Mouse (Mus musculus) embryonic facial prominence, embryonic 10.5 days (tissue): ENCODE measurements around the gene Schip1. TPM values are rescaled to one million over a fixed set of nuclear protein-coding genes. Genes with fewer than 3 reads are reported as not detected.
A peak's percentile ranks its signal among the peaks of the same experiment; 100 is the strongest.

ENCODE experiments used
- DNase-seq: peaks from one replicate; pipeline ENCODE4 v3.0.0-alpha.2; 2017; ENCODE audit warnings: low spot score
- H3K27ac ChIP-seq: fragments of 300-500 bp; sonication (generic); replicated peaks from 2 replicates; pipeline ENCODE4 v1.5.1; 2016; ENCODE audit warnings: mild to moderate bottlenecking
- H3K27me3 ChIP-seq: fragments of 300-500 bp; sonication (generic); replicated peaks from 2 replicates; pipeline ENCODE4 v1.6.1; 2016; ENCODE audit warnings: low read depth, mild to moderate bottlenecking; ENCODE audit not compliant: poor library complexity, severe bottlenecking
- H3K36me3 ChIP-seq: fragments of 300-500 bp; sonication (generic); replicated peaks from 2 replicates; pipeline ENCODE4 v1.6.1; 2016; ENCODE audit warnings: mild to moderate bottlenecking, moderate library complexity
- H3K4me1 ChIP-seq: fragments of 300-500 bp; sonication (generic); 2 replicates; pipeline ENCODE4 v1.6.1; 2016
- H3K4me3 ChIP-seq: fragments of 300-500 bp; sonication (generic); 2 replicates; pipeline ENCODE4 v1.5.1; 2016; ENCODE audit warnings: mild to moderate bottlenecking, moderate library complexity
- H3K9me3 ChIP-seq: fragments of 300-500 bp; sonication (generic); 2 replicates; pipeline ENCODE4 v1.6.1; 2016; ENCODE audit warnings: mild to moderate bottlenecking
- WGBS: fragments of 180-500 bp; shearing (Covaris S2); methylation state at CpG from one replicate; pipeline ENCODE4 v1.1.7; 2016; 5-methylcytosine and 5-hydroxymethylcytosine counted together
- polyA plus RNA-seq: library from polyadenylated mRNA; unstranded; fragments of >200 nt; fragmentation: Nextera tagmentation; extraction: Ambion mirVana; gene quantifications from 2 replicates; pipeline ENCODE4 v1.2.1, GENCODE M21; 2016

Gene Schip1
- polyA plus RNA-seq, 1 experiment from 2014 or later = 39.4 TPM

GRCm38 (mm10) chr3:68250589-68250988 lies 186.0 kb downstream of the Schip1 start:
- Histone ChIP-seq H3K9me3 (no peaks in the 10 kb centered on the region), H3K4me1 (no peaks in the 10 kb centered on the region), H3K4me3 (no peak overlapping the region), H3K27ac (no peak overlapping the region), H3K27me3 (no peaks in the 10 kb centered on the region), H3K36me3 (no peaks in the 10 kb centered on the region)
- WGBS = 79% methylated on average over 2 of the region's 2 CpGs
- no peak for DNase-seq

GRCm38 (mm10) chr3:68252335-68252734 lies 187.7 kb downstream of the Schip1 start:
- H3K9me3 ChIP-seq = no peaks in the 10 kb centered on the region
- H3K4me3 ChIP-seq = no peak overlapping the region
- H3K4me1 ChIP-seq = no peaks in the 10 kb centered on the region
- H3K27me3 ChIP-seq = no peaks in the 10 kb centered on the region
- 67% methylated on average over 1 of the region's 1 CpGs for WGBS
- DNase-seq = no peak
- no peak overlapping the region for H3K27ac ChIP-seq
- no peaks in the 10 kb centered on the region for H3K36me3 ChIP-seq

GRCm38 (mm10) chr3:68262304-68262703 lies 197.7 kb downstream of the Schip1 start:
- Histone ChIP-seq H3K4me3 (no peak overlapping the region), H3K4me1 (no peaks in the 10 kb centered on the region), H3K36me3 (no peaks in the 10 kb centered on the region), H3K27me3 (no peaks in the 10 kb centered on the region), H3K27ac (no peak overlapping the region), H3K9me3 (no peaks in the 10 kb centered on the region)
- DNase-seq = no peak
- WGBS = 82% methylated on average over 6 of the region's 6 CpGs

- H3K27ac ChIP-seq = no peak overlapping the region
- 88% methylated on average over 4 of the region's 4 CpGs for WGBS
These were observed 203.3 kb downstream of the Schip1 start for GRCm38 (mm10) chr3:68267905-68268304.

GRCm38 (mm10) chr3:68269251-68269650 lies 204.6 kb downstream of the Schip1 start:
- Histone ChIP-seq H3K9me3 (no peaks in the 10 kb centered on the region), H3K4me1 (no peaks in the 10 kb centered on the region), H3K27ac (no peak overlapping the region), H3K36me3 (no peaks in the 10 kb centered on the region), H3K4me3 (no peak overlapping the region), H3K27me3 (no peaks in the 10 kb centered on the region)
- peak; percentile 10 for DNase-seq
- 73% methylated on average over 4 of the region's 4 CpGs for WGBS

More at GRCm38 (mm10) chr3:68267905-68268304, 203.3 kb downstream of the Schip1 start:
- Histone ChIP-seq H3K27me3 (no peaks in the 10 kb centered on the region), H3K4me3 (no peak overlapping the region), H3K36me3 (no peaks in the 10 kb centered on the region), H3K9me3 (no peaks in the 10 kb centered on the region), H3K4me1 (no peaks in the 10 kb centered on the region)
- no peak for DNase-seq

GRCm38 (mm10) chr3:68270246-68270645 lies 205.6 kb downstream of the Schip1 start:
- Histone ChIP-seq H3K4me3 (no peak overlapping the region), H3K27me3 (no peaks in the 10 kb centered on the region), H3K4me1 (no peaks in the 10 kb centered on the region), H3K36me3 (no peaks in the 10 kb centered on the region), H3K9me3 (no peaks in the 10 kb centered on the region), H3K27ac (no peak overlapping the region)
- 79% methylated on average over 6 of the region's 6 CpGs for WGBS
- no peak for DNase-seq

GRCm38 (mm10) chr3:68271457-68271856 lies 206.9 kb downstream of the Schip1 start:
- H3K4me3 ChIP-seq = no peak overlapping the region
- no peak overlapping the region for H3K27ac ChIP-seq
- no peak for DNase-seq
- H3K9me3 ChIP-seq = no peaks in the 10 kb centered on the region
- H3K36me3 ChIP-seq = no peaks in the 10 kb centered on the region
- WGBS = 55% methylated on average over 3 of the region's 3 CpGs
- H3K4me1 ChIP-seq = no peaks in the 10 kb centered on the region
- no peaks in the 10 kb centered on the region for H3K27me3 ChIP-seq

- no peaks in the 10 kb centered on the region for H3K27me3 ChIP-seq
- no peaks in the 10 kb centered on the region for H3K4me1 ChIP-seq
- no peak overlapping the region for H3K4me3 ChIP-seq
- 0 out of 2 replicates have a peak overlapping the region, but pooled peaks have one; percentile 19 for H3K27ac ChIP-seq
- H3K36me3 ChIP-seq = no peaks in the 10 kb centered on the region
- WGBS = 76% methylated on average over 3 of the region's 3 CpGs
- H3K9me3 ChIP-seq = no peaks in the 10 kb centered on the region
- no peak for DNase-seq
These were observed 207.3 kb downstream of the Schip1 start for GRCm38 (mm10) chr3:68271881-68272280.

- no peak overlapping the region for H3K27ac ChIP-seq
- H3K27me3 ChIP-seq = no peaks in the 10 kb centered on the region
- WGBS = 76% methylated on average over 7 of the region's 7 CpGs
- H3K4me3 ChIP-seq = no peak overlapping the region
- no peaks in the 10 kb centered on the region for H3K9me3 ChIP-seq
- no peak for DNase-seq
- H3K4me1 ChIP-seq = no peaks in the 10 kb centered on the region
- H3K36me3 ChIP-seq = no peaks in the 10 kb centered on the region
These were observed 218.4 kb downstream of the Schip1 start for GRCm38 (mm10) chr3:68282844-68283594.

- no peak overlapping the region for H3K4me3 ChIP-seq
- no peaks in the 10 kb centered on the region for H3K4me1 ChIP-seq
- no peak for DNase-seq
- no peak overlapping the region for H3K27ac ChIP-seq
- H3K9me3 ChIP-seq = no peaks in the 10 kb centered on the region
- H3K36me3 ChIP-seq = no peaks in the 10 kb centered on the region
- 78% methylated on average over 10 of the region's 10 CpGs for WGBS
- no peaks in the 10 kb centered on the region for H3K27me3 ChIP-seq
These were observed 219.0 kb downstream of the Schip1 start for GRCm38 (mm10) chr3:68283595-68283991.

- no peaks in the 10 kb centered on the region for H3K9me3 ChIP-seq
These were observed 219.9 kb downstream of the Schip1 start for GRCm38 (mm10) chr3:68284500-68284899.

GRCm38 (mm10) chr3:68296752-68297151 lies 232.2 kb downstream of the Schip1 start:
- no peaks in the 10 kb centered on the region for H3K4me1 ChIP-seq
- no peak for DNase-seq
- no peaks in the 10 kb centered on the region for H3K27me3 ChIP-seq
- WGBS = 88% methylated on average over 7 of the region's 7 CpGs
- no peaks in the 10 kb centered on the region for H3K9me3 ChIP-seq
- no peak overlapping the region for H3K27ac ChIP-seq
- H3K36me3 ChIP-seq = no peaks in the 10 kb centered on the region
- H3K4me3 ChIP-seq = no peak overlapping the region

More at GRCm38 (mm10) chr3:68284500-68284899, 219.9 kb downstream of the Schip1 start:
- 91% methylated on average over 2 of the region's 2 CpGs for WGBS
- Histone ChIP-seq H3K4me1 (no peaks in the 10 kb centered on the region), H3K27ac (no peak overlapping the region), H3K4me3 (no peak overlapping the region), H3K36me3 (no peaks in the 10 kb centered on the region), H3K27me3 (no peaks in the 10 kb centered on the region)
- DNase-seq = no peak

- 44% methylated on average over 1 of the region's 1 CpGs for WGBS
- H3K4me1 ChIP-seq = no peaks in the 10 kb centered on the region
- H3K4me3 ChIP-seq = no peak overlapping the region
- H3K27me3 ChIP-seq = no peaks in the 10 kb centered on the region
- H3K36me3 ChIP-seq = no peaks in the 10 kb centered on the region
- no peaks in the 10 kb centered on the region for H3K9me3 ChIP-seq
- no peak overlapping the region for H3K27ac ChIP-seq
- DNase-seq = no peak
These were observed 241.0 kb downstream of the Schip1 start for GRCm38 (mm10) chr3:68305647-68306046.
